Mouse (Mus musculus): ENCODE measurements around the gene Hhat.

Gene Hhat

GRCm38 (mm10) chr1:192478176-192478575 is 292.8 kb downstream of the Hhat start:
- peak; percentile 51 for DNase-seq

- peak; percentile 88 for DNase-seq
Observed at GRCm38 (mm10) chr1:192477556-192477955, 293.5 kb downstream of the Hhat start.

- DNase-seq = peak; percentile 85
Observed at GRCm38 (mm10) chr1:192476704-192477103, 294.3 kb downstream of the Hhat start.

GRCm38 (mm10) chr1:192473134-192473533 is 297.9 kb downstream of the Hhat start:
- peak; percentile 44 for DNase-seq

- DNase-seq = peak; percentile 58
Observed at GRCm38 (mm10) chr1:192472366-192472765, 298.7 kb downstream of the Hhat start.

- DNase-seq = no peak
Observed at GRCm38 (mm10) chr1:192463732-192464131, 307.3 kb downstream of the Hhat start.

GRCm38 (mm10) chr1:192457526-192458206 is 313.4 kb downstream of the Hhat start:
- no peak for DNase-seq

- no peak for DNase-seq
Observed at GRCm38 (mm10) chr1:192457037-192457436, 314.0 kb downstream of the Hhat start.

GRCm38 (mm10) chr1:192454981-192455380 is 316.0 kb downstream of the Hhat start:
- DNase-seq = no peak

- no peak for DNase-seq
Observed at GRCm38 (mm10) chr1:192454501-192454900, 316.5 kb downstream of the Hhat start.

GRCm38 (mm10) chr1:192451722-192452121 is 319.3 kb downstream of the Hhat start:
- DNase-seq = no peak

GRCm38 (mm10) chr1:192450425-192450824 is 320.6 kb downstream of the Hhat start:
- no peak for DNase-seq

- DNase-seq = no peak
Observed at GRCm38 (mm10) chr1:192449572-192450351, 321.3 kb downstream of the Hhat start.

- DNase-seq = no peak
Observed at GRCm38 (mm10) chr1:192448512-192448911, 322.5 kb downstream of the Hhat start.

- peak; percentile 68 for DNase-seq
Observed at GRCm38 (mm10) chr1:192447666-192448065, 323.4 kb downstream of the Hhat start.
